Mouse (Mus musculus) frontal cortex, postnatal 36 days (tissue): ENCODE results near the gene Stk39.
A peak's percentile ranks its signal among the peaks of the same experiment; 100 is the strongest.
"Not testable (repeated sequence)": the region's sequence is repeated elsewhere in the genome, so short reads cannot be mapped to it uniquely, and the experiment has no call there.

ENCODE experiments used
- DNase-seq, 2 experiments: peaks; one replicate each; pipeline ENCODE4 v3.0.0; 2022; ENCODE audit warnings: low spot score in 2 of 2

The Stk39 gene

GRCm38 (mm10) chr2:68288106-68288505 lies 184.0 kb downstream of the Stk39 start:
- peak in 1 of 2 experiments; percentile 26 for DNase-seq

- DNase-seq: no peak
Measured at GRCm38 (mm10) chr2:68284391-68284790, 187.7 kb downstream of the Stk39 start.

DNA sequence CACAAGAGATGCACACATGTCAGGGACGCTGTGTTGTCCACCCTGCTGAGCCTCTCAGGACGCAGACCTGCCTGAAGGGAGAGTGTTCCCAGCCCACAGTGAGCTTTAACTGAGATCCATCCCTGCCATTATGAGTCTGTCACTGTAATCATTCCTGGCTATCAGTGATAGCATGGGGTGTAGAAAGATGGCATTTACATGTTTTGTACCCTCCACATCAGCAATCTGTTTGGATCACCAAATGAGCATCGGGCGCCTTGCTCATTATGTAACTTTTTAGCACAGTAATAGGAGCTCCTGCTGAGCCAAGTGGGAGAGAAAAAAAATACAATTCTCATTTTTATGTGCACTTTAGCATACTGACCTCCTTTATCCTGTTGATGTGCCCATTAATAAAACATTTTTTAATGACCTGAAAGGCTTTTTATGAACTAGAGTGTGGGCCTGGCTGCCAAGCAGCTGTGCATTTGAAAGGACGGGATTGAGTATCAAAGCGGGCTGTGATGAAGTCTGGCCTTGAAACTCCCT lies 189.0 kb downstream of the Stk39 start:
- DNase-seq: no peak

- DNase-seq: no peak
Measured at GRCm38 (mm10) chr2:68281575-68281974, 190.5 kb downstream of the Stk39 start.

GRCm38 (mm10) chr2:68271301-68271700 lies 200.8 kb downstream of the Stk39 start:
- no peak for DNase-seq

- no peak for DNase-seq
Measured at GRCm38 (mm10) chr2:68270836-68271235, 201.2 kb downstream of the Stk39 start.

- DNase-seq: no peak
Measured at GRCm38 (mm10) chr2:68269646-68270045, 202.4 kb downstream of the Stk39 start.

DNA sequence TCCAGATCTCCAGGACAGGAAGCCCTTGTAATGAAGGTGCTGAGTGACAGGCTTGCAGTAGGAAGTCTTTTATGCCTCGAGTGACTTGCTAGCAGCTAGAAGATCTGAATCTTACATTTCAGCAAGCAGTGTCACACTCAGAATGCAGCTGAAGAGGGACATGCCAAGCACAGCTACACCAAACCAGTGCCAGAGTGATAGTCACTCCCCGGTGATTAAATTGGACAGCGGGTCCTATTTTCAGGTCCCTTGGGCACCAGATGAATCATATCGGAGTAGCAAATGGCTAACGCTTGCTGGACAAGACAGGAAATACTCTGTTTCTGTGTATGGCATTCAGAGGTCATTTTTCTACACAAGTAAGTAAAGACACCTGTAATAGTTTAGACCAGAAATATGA lies 207.2 kb downstream of the Stk39 start:
- DNase-seq: no peak

- DNase-seq: no peak
Measured at GRCm38 (mm10) chr2:68260911-68261310, 211.2 kb downstream of the Stk39 start.

DNA sequence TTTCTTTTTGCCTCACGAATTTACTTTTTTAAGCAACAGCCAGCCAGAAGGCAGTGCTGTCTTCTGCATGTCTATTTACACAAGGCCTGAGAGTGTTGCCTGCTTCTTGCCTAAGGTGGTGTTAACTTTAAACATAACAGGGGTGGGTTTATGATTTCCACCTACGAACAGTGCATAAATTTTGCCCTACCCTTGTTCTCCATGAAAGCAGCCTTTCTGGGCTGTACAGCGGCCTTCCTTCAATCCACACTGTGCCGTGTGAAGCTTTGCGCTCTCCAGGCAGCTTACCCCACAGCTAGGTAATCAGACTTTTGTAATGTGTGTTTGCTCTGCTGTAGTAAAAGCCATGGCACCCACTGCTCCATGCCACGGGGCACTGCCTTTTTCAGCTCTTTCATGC lies 214.5 kb downstream of the Stk39 start:
- DNase-seq: peak in 1 of 2 experiments; percentile 52

- peak in 1 of 2 experiments; percentile 50 for DNase-seq
Measured at GRCm38 (mm10) chr2:68256472-68256871, 215.6 kb downstream of the Stk39 start.

DNA sequence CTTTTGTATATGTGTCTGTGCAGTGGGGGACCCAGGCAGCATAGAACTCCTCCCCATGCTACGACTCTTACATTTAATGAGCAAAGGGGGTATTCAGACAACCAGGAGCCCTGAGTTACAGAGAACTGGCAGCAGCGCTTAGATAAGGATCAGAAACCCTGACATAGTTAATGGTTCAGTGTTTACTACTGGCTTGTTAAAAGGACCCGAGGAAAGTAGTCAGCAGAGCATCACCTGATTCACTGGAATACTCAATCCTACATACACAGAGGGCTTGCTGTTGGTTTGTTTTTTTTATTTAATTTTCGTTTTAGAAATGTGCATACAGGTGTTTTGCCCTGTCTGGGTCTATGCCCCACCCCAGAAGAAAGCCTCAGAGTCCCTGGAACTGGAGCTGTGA lies 217.3 kb downstream of the Stk39 start:
- DNase-seq: no peak

DNA sequence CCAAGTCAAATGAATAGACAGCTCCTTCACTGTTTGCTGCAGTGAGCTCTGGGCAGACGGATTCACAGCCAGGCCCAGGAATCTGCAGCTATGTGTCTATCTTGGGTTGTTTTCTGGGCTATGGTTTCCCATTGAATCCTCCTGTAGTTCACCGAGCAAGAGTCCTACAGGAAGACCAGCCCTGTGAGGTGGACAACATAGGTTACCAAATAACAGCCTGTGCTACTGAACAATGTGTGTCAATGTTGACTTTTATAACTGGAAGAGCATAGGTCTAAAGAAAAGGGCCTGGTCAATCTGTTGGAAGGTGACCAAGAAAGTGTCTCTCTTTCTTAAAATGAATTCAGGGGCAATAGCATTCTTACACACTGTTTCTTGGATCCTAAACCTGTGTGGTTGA lies 218.8 kb downstream of the Stk39 start:
- no peak for DNase-seq

- no peak for DNase-seq
Measured at GRCm38 (mm10) chr2:68252048-68252758, 219.9 kb downstream of the Stk39 start.

- DNase-seq: no peak
Measured at GRCm38 (mm10) chr2:68250897-68251296, 221.2 kb downstream of the Stk39 start.

GRCm38 (mm10) chr2:68249855-68250424 lies 222.1 kb downstream of the Stk39 start:
- DNase-seq: no peak

GRCm38 (mm10) chr2:68246284-68246683 lies 225.8 kb downstream of the Stk39 start:
- no peak for DNase-seq

- no peak for DNase-seq
Measured at GRCm38 (mm10) chr2:68244556-68244955, 227.5 kb downstream of the Stk39 start.

GRCm38 (mm10) chr2:68243879-68244553 lies 228.1 kb downstream of the Stk39 start:
- DNase-seq: no peak

GRCm38 (mm10) chr2:68243273-68243672 lies 228.8 kb downstream of the Stk39 start:
- no peak for DNase-seq

DNA sequence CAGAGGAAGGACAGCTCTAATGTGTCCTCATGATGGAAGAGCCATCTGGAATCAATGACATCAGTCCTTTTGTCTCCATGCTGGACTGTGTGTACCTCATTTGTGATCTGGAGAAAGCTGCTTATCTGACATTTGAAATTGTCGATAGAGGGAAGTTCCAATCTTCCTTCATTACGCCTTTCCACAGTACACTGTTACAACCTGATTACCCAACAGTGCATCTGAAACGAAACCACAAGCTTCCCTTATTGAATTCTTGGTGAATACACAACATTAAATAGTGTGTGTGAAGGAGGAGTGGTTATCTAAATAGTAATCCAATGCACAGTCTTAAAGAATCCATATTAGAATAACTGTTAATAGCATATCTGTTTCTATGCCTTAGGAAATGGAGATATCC lies 230.0 kb downstream of the Stk39 start:
- DNase-seq: no peak

DNA sequence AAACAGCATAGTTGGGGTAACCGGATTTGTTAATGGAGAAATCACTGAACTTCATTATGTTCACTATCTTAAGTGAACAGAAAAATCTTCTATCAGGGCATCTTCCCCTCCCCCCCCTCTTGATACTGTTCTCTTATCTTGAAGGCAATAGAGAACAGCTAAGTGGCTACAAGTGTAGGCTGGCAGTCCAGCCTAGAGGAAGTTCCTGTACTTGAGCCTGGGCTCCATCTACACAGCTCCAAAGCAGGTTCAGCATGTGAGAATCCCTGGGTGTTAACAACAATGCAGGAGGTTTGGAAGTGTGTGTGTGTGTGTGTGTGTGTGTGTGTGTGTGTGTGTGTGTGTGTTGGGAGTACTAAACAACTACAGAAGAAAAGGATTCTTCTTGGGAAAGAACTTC lies 230.4 kb downstream of the Stk39 start:
- no peak for DNase-seq

GRCm38 (mm10) chr2:68239415-68239814 lies 232.7 kb downstream of the Stk39 start:
- not testable (repeated sequence) for DNase-seq
